Mouse (Mus musculus) hindbrain, embryonic 10.5 days (tissue): ENCODE measurements at regions not wholly inside any gene's neighbourhood (a gene's known extent, or its start where the extent isn't known, plus 50 kb on each side); places are given as distances from the start of the nearest gene placed in this dataset.

Experiments used
- DNase-seq: peaks from one replicate; pipeline ENCODE4 v3.0.0-alpha.2; 2017; ENCODE audit warnings: low spot score
- H3K27ac ChIP-seq: fragments of 300-500 bp; sonication (generic); 2 replicates; pipeline ENCODE4 v1.5.1; 2016; ENCODE audit warnings: mild to moderate bottlenecking, moderate library complexity
- H3K27me3 ChIP-seq: fragments of 300-500 bp; sonication (generic); 2 replicates; pipeline ENCODE4 v1.6.1; 2016; ENCODE audit warnings: mild to moderate bottlenecking; ENCODE audit not compliant: poor library complexity, insufficient read depth, severe bottlenecking
- H3K36me3 ChIP-seq: fragments of 300-500 bp; sonication (generic); 2 replicates; pipeline ENCODE4 v1.6.1; 2016; ENCODE audit warnings: mild to moderate bottlenecking, moderate library complexity
- H3K4me1 ChIP-seq: fragments of 300-500 bp; sonication (generic); replicated peaks from 2 replicates; pipeline ENCODE4 v1.6.1; 2016; ENCODE audit warnings: mild to moderate bottlenecking
- H3K4me3 ChIP-seq: fragments of 300-500 bp; sonication (generic); 2 replicates; pipeline ENCODE4 v1.5.1; 2016; ENCODE audit warnings: mild to moderate bottlenecking, moderate library complexity
- H3K9me3 ChIP-seq: fragments of 300-500 bp; sonication (generic); 2 replicates; pipeline ENCODE4 v1.6.1; 2016; ENCODE audit warnings: mild to moderate bottlenecking, moderate library complexity
- WGBS: fragments of 180-500 bp; shearing (Covaris S2); methylation state at CpG from one replicate; pipeline ENCODE4 v1.1.7; 2016; 5-methylcytosine and 5-hydroxymethylcytosine counted together

GRCm38 (mm10) chr17:4209650-4210049 lies 513.6 kb upstream of the Nox3 start:
- H3K27me3 ChIP-seq: no peaks in the 10 kb centered on the region
- no peaks in the 10 kb centered on the region for H3K9me3 ChIP-seq
- no peak overlapping the region for H3K27ac ChIP-seq
- H3K36me3 ChIP-seq: no peaks in the 10 kb centered on the region
- no peak overlapping the region for H3K4me3 ChIP-seq
- no peak for DNase-seq
- 85% methylated on average over 8 of the region's 8 CpGs for WGBS
- no peaks in the 10 kb centered on the region for H3K4me1 ChIP-seq

GRCm38 (mm10) chr17:4212586-4212985 lies 516.5 kb upstream of the Nox3 start:
- DNase-seq: no peak
- no peaks in the 10 kb centered on the region for H3K9me3 ChIP-seq
- no peaks in the 10 kb centered on the region for H3K27me3 ChIP-seq
- no peaks in the 10 kb centered on the region for H3K36me3 ChIP-seq
- H3K4me1 ChIP-seq: no peaks in the 10 kb centered on the region
- no peak overlapping the region for H3K27ac ChIP-seq
- H3K4me3 ChIP-seq: no peak overlapping the region
- 58% methylated on average over 4 of the region's 4 CpGs for WGBS

DNA sequence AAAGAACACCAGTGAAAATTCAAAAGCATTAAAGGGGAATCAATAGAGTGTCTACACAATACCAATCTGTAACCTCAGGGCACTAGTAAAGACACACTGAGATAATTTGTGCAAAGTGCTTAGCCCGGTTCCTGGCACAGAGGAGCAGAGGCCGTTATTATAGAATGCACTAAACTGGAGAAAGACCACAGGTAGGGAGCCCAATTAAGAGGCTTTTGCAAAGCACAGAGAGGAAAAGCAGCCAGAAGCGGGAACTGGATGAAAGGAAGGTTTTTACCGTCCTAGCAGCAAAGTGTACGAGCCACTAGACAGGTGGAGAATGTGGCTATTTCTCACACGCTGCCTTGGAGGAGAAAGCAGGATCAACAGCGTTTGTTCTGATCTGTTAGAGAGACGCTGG lies 518.9 kb upstream of the Nox3 start:
- no peaks in the 10 kb centered on the region for H3K36me3 ChIP-seq
- H3K9me3 ChIP-seq: no peaks in the 10 kb centered on the region
- H3K27me3 ChIP-seq: no peaks in the 10 kb centered on the region
- no peak for DNase-seq
- H3K4me1 ChIP-seq: no peaks in the 10 kb centered on the region
- H3K27ac ChIP-seq: no peak overlapping the region
- H3K4me3 ChIP-seq: no peak overlapping the region
- 79% methylated on average over 8 of the region's 8 CpGs for WGBS

DNA sequence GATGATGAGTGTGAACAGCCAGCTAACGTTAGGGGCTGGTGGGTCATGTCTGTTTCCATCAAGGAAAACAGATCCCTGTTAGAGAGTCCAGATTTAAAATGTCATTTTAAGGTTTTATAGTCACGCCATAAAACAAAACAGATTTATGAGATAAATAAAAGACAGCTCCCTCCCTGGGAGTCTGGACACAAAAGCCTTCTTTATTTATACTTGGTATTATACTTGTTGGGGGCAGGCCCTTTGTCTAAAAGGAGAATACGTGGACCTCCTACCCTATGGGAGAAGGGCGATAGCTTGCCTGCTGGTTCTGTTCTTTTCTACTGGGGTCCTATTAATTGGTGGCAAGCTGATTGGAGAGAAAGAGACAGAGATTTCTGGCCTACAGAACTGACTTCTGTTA lies 520.1 kb upstream of the Nox3 start:
- Histone ChIP-seq H3K27ac (no peak overlapping the region), H3K36me3 (no peaks in the 10 kb centered on the region), H3K4me3 (no peak overlapping the region), H3K9me3 (no peaks in the 10 kb centered on the region), H3K27me3 (no peaks in the 10 kb centered on the region), H3K4me1 (no peaks in the 10 kb centered on the region)
- DNase-seq: no peak
- WGBS: 69% methylated on average over 4 of the region's 4 CpGs

- H3K9me3 ChIP-seq: no peaks in the 10 kb centered on the region
- no peaks in the 10 kb centered on the region for H3K36me3 ChIP-seq
- H3K4me3 ChIP-seq: no peak overlapping the region
- no peaks in the 10 kb centered on the region for H3K4me1 ChIP-seq
- WGBS: 86% methylated on average over 8 of the region's 8 CpGs
- H3K27ac ChIP-seq: no peak overlapping the region
- no peaks in the 10 kb centered on the region for H3K27me3 ChIP-seq
- no peak for DNase-seq
Observed at GRCm38 (mm10) chr17:4216750-4217149, 520.7 kb upstream of the Nox3 start.

DNA sequence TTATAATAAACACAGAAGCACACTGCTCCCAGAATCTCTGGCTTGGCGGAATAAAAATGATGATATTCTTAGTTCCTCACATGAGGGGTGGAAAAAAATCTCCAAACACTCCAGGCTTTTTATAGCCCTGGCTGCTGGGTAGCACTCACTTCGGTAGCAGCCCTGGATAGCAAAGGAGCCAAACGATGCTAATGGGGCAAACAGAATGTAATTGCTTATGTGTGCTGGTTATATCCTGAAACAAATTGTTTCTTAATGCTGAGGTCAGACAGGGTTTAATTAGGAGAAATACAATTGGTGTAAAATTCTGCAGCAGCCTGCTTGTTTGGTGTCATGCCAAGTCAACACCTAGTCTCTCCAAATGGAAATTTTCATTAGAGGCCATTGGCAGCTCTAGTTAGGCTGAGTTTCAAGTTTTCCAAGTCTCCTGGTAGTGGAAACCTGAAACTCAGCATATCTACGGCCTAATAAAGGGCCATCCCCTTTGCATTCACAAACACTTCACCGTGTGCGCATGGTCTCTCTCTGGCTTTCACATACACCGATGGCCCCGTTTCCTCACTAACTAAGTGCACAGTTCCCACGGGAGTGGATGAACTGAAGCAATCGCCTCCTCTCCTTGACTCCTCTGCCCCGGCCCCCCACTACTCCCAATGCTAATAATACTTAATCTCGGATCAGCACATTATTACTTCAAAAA lies 524.8 kb upstream of the Nox3 start:
- Histone ChIP-seq H3K4me3 (no peak overlapping the region), H3K36me3 (no peaks in the 10 kb centered on the region), H3K9me3 (no peaks in the 10 kb centered on the region), H3K27me3 (no peaks in the 10 kb centered on the region), H3K4me1 (no peaks in the 10 kb centered on the region), H3K27ac (no peak overlapping the region)
- WGBS: 85% methylated on average over 12 of the region's 12 CpGs
- no peak for DNase-seq

GRCm38 (mm10) chr17:4227889-4228288 lies 531.8 kb upstream of the Nox3 start:
- no peak overlapping the region for H3K27ac ChIP-seq
- H3K4me3 ChIP-seq: no peak overlapping the region
- H3K27me3 ChIP-seq: no peaks in the 10 kb centered on the region
- no peak for DNase-seq
- peaks cover 19% of the 10 kb centered on the region; the same call in 1 of the 2 replicates for H3K4me1 ChIP-seq
- H3K36me3 ChIP-seq: no peaks in the 10 kb centered on the region
- WGBS: 71% methylated on average over 10 of the region's 10 CpGs
- no peaks in the 10 kb centered on the region for H3K9me3 ChIP-seq

DNA sequence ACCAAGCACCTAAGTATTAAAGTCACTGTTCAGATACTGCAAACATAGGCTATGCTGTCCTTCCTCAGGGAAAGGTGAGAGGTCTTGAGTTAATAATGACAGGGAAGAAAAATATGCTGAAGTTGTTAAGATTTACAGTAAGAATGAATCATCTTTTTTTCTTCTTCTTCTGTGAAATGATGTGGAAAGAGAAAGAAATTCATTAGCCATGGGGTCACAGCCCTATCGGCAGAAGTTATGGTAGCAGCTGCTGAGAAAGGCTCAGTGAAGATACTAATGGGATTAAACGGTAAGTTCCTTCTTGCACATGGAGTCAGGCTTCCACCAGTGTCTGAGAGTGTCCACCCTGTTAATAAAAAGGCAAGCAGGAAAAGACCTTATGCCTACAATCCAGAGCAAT lies 533.9 kb upstream of the Nox3 start:
- 76% methylated on average over 2 of the region's 2 CpGs for WGBS
- peaks cover 19% of the 10 kb centered on the region; the same call in 1 of the 2 replicates for H3K4me1 ChIP-seq

DNA sequence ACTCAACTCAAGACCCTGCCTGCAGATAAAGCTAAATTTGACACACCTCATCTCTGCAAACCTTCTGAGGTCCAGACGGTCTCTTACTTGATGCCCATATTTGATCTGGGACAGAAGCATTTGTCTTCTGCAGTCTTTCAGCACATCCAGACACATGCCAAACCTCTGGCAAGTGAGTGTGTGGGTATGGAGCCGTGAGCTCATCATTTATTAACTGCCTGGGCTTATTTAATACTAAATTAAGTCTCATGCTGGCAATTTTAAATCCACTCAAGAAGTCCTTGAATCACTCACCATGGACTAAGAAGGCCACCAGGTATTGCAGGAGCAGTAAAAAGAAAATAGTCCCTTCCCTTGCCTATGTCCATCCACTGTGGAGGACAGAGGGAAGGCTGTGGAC lies 554.4 kb upstream of the Nox3 start:
- WGBS: 88% methylated on average over 2 of the region's 2 CpGs
- H3K27ac ChIP-seq: no peak overlapping the region
- no peak overlapping the region for H3K4me3 ChIP-seq
- no peaks in the 10 kb centered on the region for H3K4me1 ChIP-seq
- H3K9me3 ChIP-seq: no peaks in the 10 kb centered on the region
- no peak for DNase-seq
- H3K27me3 ChIP-seq: no peaks in the 10 kb centered on the region
- no peaks in the 10 kb centered on the region for H3K36me3 ChIP-seq

More for the DNA sequence above, 533.9 kb upstream of the Nox3 start:
- no peak for DNase-seq
- Histone ChIP-seq H3K27ac (no peak overlapping the region), H3K27me3 (no peaks in the 10 kb centered on the region), H3K36me3 (no peaks in the 10 kb centered on the region), H3K4me3 (no peak overlapping the region), H3K9me3 (no peaks in the 10 kb centered on the region)

DNA sequence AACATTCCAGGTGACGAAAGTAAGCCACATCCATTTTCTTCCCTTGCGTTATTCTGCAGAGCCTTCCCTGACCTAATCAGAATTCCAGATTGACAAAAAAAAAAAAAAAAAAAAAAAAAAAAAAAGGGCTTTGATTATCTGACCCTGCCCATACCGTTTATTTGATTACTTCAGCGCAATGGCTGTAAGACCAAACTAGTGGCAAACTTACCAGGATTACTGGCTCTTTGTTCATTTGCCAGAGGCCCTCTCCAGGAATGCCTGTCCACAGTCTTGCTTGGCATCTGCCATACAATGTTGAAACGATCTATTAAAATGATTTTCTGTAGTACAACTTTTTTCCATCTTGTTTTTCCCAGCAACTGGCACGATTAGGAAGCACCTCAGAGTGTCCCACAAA lies 569.4 kb upstream of the Nox3 start:
- Histone ChIP-seq H3K4me3 (no peak overlapping the region), H3K9me3 (no peaks in the 10 kb centered on the region), H3K36me3 (no peaks in the 10 kb centered on the region), H3K27me3 (no peaks in the 10 kb centered on the region), H3K27ac (no peak overlapping the region), H3K4me1 (peaks cover 28% of the 10 kb centered on the region)
- 62% methylated on average over 6 of the region's 6 CpGs for WGBS
- DNase-seq: no peak

GRCm38 (mm10) chr17:4265946-4266345 lies 569.9 kb upstream of the Nox3 start:
- no peaks in the 10 kb centered on the region for H3K36me3 ChIP-seq
- peaks cover 28% of the 10 kb centered on the region for H3K4me1 ChIP-seq
- peak; percentile 20 for DNase-seq
- peak overlapping the region; percentile 16; the same call in 1 of the 2 replicates for H3K27ac ChIP-seq
- no peaks in the 10 kb centered on the region for H3K9me3 ChIP-seq
- WGBS: 10% methylated on average over 6 of the region's 6 CpGs
- no peak overlapping the region for H3K4me3 ChIP-seq
- no peaks in the 10 kb centered on the region for H3K27me3 ChIP-seq

DNA sequence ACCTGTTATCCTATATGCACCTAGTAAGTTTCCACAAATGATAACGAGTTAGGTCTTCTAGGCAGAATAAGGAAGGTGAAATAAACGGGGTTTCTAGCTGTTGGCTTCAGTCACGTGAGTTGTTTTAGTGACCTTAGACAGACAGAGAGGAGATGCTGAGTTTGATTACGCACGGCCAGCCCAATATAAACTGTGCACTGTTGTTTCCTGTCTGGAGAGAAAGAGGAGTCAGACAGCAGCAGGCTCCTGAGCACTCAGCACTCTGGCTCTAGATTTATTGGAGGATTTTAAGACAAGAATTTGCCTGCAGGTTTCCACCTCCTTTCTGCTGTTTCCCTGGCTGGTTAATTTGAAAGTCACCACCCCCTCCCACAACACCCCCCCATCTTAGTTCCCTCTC lies 570.4 kb upstream of the Nox3 start:
- Histone ChIP-seq H3K4me1 (peaks cover 28% of the 10 kb centered on the region), H3K27ac (peak overlapping the region; percentile 16; the same call in 1 of the 2 replicates), H3K9me3 (no peaks in the 10 kb centered on the region), H3K4me3 (no peak overlapping the region), H3K36me3 (no peaks in the 10 kb centered on the region), H3K27me3 (no peaks in the 10 kb centered on the region)
- no peak for DNase-seq
- WGBS: 52% methylated on average over 5 of the region's 5 CpGs

GRCm38 (mm10) chr17:4268380-4268779 lies 572.3 kb upstream of the Nox3 start:
- Histone ChIP-seq H3K27ac (0 out of 2 replicates have a peak overlapping the region, but pooled peaks have one; percentile 35), H3K4me3 (no peak overlapping the region), H3K36me3 (no peaks in the 10 kb centered on the region), H3K27me3 (no peaks in the 10 kb centered on the region), H3K4me1 (peaks cover 28% of the 10 kb centered on the region), H3K9me3 (no peaks in the 10 kb centered on the region)
- 73% methylated on average over 5 of the region's 5 CpGs for WGBS
- no peak for DNase-seq

DNA sequence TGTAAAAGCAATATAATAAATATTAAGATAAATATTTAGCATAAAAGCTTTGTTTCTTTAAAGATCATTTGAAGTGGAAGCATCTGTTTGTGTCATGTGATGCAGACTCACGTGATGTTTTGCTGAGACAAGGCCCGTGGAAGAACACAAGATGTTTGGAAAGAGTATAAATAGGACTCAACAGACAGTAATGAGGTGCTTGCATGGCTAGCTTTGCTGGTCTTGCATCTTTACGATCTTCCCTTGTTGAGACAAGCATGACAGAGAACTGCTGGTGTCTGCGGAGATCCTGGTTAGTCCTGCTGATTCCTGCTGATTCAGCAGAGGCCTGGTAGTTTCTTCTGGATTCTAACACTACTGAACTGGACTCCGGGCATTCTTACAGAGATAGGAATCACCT lies 576.4 kb upstream of the Nox3 start:
- no peaks in the 10 kb centered on the region for H3K9me3 ChIP-seq
- WGBS: 84% methylated on average over 5 of the region's 5 CpGs

More for the DNA sequence above, 576.4 kb upstream of the Nox3 start:
- Histone ChIP-seq H3K36me3 (no peaks in the 10 kb centered on the region), H3K27ac (no peak overlapping the region), H3K27me3 (no peaks in the 10 kb centered on the region), H3K4me3 (no peak overlapping the region), H3K4me1 (0 out of 2 replicates have a peak, but pooled peaks cover 8% of the 10 kb centered on the region)
- no peak for DNase-seq
